Mouse (Mus musculus) heart, postnatal 14 days (tissue): ENCODE measurements around the gene Cdt1. TPM values are rescaled to one million over a fixed set of nuclear protein-coding genes. Genes with fewer than 3 reads are reported as not detected.

ENCODE experiments used
- DNase-seq, 2 experiments: peaks; one replicate each; pipeline ENCODE4 v3.0.0; 2021 to 2022
- intact Hi-C: fragments of 180-260 bp; cut with DNase I; formaldehyde crosslinking; loops from one replicate; pipeline ENCODE4 v1.15.1; 2025
- long read RNA-seq, 2 experiments: library from polyadenylated mRNA; stranded (forward); transcript quantifications; one replicate each; pipeline ENCODE4 v2.0.0; 2021
- total RNA-seq, 2 experiments: library from RNA; stranded (reverse); gene quantifications; 2 replicates each; pipeline ENCODE4 v1.2.3; 2021

Gene Cdt1
- total RNA-seq, result 1 to 10 TPM; 3.6 to 4.6 TPM
- long read RNA-seq, experiment 1, transcript Cdt1-201 (10 exons, 2,189 nt), result major isoform, 5 of 6 reads
- long read RNA-seq, experiment 1, partial matches to known transcripts, result 1 of 6 reads
- long read RNA-seq, experiment 1, other reads (novel, unspliced or antisense), result 0 of 6 reads
- long read RNA-seq, experiment 2, transcript Cdt1-201 (10 exons, 2,189 nt), result major isoform, 5 of 5 reads
- long read RNA-seq, experiment 2, partial matches to known transcripts, result 0 of 5 reads
- long read RNA-seq, experiment 2, other reads (novel, unspliced or antisense), result 0 of 5 reads

DNA sequence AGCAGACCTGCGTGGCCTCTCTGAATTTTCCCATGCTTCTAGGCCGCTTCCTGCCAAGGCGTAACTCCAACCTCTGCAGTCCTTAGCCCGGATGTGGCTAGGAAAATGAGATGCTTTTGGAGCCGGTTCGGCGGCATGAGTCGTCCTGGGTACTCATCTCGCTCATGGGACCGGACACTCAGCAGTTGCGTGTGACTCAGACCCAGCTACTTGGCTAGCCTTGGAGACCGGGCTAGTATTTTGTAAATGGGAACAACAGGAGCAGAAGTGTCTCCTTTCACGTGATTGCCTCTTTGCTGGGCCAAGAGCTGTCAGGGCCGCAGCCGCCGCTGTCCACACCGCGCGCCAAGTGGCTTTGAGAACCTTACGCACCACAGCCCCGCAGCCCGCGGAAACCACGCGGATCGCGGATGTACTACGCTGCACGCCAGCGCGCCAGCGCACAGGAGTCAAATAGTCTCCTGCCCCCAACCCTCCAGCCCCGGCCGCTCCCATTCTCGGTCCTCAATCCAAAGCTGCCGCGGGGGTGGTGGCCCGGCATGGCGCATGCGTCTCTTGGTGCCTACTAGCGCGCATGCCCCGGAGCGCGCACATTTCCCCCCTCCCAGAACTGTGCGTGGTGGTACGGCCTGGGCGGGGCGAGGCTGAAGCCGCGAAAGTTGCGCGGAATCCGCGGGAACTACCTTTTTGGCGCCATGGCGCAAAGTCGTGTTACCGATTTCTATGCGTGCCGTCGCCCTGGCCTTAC lies at the start of gene Cdt1:
Gene Cdt1, plus strand, starts transcription at position 655 of the 748 bp plus-strand sequence.
- peak; percentile 96 for DNase-seq
- intact Hi-C loops, result no loop called here

DNA sequence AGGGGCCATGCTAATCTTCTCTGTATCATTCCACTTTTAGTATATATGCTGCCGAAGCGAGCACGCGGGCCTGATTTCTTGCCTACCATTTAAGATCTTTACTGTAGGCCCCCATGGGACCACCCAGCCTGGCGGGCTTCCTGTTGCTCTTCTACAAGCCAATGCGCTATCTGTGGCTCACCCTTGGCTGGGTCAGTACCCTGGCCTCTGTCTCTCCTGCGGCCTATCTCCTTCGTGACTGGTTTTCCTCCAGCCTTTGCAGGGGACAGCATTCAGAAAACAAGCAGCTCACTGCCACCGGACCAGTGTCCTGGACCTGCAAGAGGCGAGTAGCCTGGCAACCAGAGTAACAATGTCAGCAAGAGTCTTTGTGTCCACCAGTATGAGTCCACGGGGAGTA lies 47.2 kb upstream of the Cdt1 start:
- no peak for DNase-seq

DNA sequence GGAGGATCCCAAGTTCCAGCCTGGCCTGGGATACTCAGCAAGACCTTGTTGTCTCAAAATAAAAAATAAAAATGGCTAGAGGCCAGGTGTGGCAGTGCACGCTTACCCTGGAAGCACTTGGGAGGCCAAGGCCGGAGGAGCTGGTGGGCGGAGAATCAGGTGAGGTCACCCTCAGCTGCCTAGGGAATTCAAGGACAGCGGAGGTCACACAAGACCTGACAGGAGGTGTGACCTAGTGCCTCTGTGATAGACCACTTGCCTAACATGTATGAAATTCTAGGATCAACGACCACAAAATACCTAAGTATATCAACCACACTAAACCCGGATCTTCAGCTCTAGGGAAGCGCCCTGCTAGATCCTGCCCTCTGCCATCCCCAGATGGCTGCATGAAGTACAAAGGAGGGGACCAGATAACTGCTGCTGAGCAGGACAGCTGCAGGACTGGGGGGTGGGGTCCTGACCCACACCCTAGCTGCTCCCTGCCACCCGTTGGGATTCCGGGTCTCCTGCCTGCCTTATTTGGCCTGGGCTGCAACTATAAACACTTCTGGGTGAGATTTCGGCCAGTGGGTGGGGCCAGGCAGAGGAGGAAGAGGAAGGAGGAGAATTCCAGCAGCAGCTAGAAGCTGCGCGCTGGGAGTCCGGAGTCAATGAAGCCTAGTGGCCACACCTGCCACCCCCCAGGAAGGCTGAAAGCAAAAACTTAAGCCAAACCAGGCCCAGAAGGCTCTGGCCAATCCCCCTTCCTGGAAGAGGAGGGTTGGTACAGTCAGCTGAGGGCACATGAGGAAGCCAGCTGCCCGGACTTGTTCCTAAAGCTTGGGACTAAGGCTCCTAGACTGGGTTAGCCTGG lies 44.8 kb upstream of the Cdt1 start:
- intact Hi-C loops, result no loop called here
- peak; percentile 66 to 67 for DNase-seq

More for the DNA sequence above, 47.2 kb upstream of the Cdt1 start:
- intact Hi-C loops, result no loop called here

DNA sequence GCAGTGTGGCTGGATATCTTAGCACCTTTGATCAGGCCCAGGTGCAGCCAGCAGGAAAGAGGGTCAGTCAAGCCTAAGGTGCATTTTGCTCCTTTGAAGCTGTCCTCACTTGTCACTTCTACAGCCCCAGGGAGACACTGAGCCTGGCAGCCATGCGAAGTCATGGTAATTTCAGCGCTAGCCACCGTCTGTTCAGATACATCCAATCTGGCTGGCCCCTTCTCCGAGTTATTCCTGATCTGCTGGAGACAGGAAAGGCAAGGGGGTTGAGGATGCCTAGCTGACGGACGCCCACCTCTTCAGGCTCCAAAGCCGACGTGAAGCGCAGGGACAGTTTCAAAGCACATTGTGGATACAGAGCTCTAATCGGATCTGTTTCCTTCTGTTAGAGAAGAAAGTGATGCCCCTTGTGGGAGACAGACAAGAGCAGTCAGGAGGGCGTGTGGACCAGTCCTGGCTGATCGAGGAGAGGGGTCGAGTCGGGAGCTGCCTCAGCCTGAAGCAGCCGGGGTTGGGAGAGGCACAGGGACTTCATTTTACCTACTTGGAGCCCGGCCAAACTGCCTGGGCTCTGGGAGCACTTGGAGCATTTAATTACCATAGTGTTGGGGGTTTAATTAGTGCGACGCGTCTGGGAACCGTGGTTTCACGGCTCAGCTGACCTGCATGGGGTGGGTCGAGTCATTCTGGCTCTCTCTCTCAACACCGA lies 44.0 kb upstream of the Cdt1 start:
- intact Hi-C loops, result no loop called here
- peak in 1 of 2 experiments; percentile 53 for DNase-seq

DNA sequence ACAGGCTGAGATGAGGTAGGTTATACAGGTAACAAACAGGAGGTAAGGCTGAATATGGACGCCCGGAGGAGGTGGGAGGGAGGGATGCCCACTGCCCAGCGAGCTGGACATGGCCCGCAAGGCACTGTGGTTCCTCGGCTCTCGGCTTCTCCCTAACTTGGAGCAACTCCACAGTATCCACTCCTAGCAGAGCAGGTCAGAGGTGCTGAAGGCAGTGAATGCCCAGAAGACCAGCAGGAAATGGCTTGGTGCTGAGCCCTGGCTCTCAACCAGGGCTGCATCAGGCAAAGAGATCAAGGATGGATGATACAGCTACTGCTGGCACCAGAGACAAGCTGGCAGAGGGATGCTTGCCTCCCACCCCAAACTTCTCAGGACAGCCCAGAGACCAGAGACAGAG lies 43.3 kb upstream of the Cdt1 start:
- intact Hi-C loops, result no loop called here
- DNase-seq, result no peak

DNA sequence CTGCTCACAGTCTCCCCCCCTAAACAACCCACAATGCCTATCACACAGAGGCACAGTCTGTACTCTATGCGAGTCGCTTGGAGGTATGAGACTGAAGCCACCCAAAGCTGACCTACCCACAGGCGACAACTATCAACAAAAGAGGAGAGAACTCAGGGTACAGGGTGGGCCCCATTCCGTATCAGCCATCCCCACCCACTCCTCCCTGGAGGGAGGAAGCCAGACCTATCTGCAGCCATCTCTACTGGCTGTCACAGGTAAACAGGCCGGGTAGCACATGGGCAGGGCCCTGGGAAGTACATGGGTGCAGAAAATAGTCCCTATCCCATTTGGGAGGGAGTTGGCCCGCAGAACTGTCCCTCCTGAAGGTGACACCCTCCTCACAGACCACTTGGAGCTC lies 42.8 kb upstream of the Cdt1 start:
- intact Hi-C loops, result no loop called here
- no peak for DNase-seq

DNA sequence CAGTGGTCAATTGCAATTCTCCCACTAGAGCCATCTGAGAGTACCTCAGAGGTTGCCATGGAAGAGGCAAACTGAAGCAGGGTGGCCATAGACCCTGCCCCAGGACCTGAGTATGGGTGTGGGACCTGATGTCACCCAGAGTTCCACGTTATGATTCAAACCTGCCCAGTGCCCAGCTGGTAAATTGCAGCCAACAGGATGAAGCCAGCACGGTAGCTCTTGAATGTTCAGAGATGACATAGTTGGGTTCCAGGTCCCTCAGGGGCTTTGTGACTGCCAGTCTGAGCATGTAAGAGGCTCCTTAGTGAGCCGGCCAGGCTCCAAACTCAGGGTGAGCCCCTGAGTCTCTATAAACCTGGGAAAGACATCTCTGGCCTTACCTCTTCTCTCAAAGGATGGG lies 41.7 kb upstream of the Cdt1 start:
- DNase-seq, result no peak
- intact Hi-C loops, result no loop called here

DNA sequence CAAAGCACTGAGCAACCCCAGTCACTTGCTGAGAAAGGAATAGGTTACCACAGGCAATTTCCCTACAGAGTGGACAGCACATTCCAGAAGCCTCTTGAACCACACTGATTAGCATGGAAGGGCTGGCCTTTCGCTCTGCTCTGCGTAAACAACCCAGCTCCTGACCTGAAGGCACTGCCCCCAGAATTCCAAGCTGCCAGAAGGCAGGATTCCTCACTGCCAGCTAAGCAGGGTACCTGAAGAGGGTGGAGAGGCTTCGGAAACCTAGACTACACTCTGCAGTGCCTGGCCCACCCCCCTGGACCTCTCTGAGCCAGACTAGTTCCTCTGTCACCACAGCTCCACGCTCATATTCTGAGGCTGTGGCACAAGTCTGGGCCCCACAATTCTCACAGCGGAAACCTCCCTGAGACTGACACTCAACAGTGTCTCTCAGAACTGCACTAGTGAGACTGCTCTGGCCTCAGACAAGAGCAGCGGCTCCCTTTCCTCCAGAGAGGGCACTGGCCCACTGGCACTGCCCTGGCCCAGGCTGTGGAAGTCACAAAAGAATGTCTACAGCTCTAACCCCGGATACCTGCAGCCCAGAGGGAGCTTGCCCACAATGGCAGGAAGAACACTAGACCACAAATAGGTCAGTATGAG lies 41.2 kb upstream of the Cdt1 start:
- intact Hi-C loops, result no loop called here
- DNase-seq, result no peak

DNA sequence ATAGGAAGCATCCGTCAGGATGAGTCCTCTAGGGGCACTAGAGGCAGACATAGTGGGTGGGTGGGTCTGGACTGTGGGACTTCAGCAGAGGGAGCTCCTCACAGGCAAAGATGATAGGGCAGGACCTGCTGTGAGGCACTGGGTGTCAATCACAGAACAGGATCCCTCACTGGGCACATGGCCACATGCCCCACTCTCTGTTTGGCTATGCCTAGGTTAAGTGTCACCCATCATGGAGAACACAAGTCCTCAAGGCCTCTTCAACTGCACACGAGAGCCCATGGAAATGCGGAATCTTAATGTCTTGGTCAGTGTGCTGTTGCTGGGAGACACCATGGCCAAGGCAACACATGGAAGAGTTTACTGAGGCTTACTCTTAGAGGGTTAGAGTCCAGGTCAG lies 39.9 kb upstream of the Cdt1 start:
- intact Hi-C loops, result no loop called here
- DNase-seq, result no peak

DNA sequence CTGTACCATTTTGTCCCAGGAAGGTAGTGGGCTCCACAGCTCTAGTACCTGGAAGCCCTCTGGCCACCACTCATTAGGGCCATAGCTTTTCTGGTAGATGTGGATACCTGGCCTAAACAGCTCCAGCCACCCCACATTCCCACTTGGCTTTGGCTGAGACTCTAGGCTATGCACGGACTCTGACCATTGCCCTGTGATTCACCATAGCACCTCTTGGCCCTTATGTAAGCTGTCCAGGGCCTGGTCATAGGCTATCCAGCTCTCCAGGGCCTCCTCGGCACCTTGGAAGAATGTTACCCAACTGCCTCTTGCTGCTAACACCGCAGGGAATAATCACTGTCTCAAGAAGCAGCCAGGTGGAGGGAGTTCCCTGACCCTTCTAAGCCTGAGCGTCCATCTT lies 38.7 kb upstream of the Cdt1 start:
- intact Hi-C loops, result no loop called here

DNA sequence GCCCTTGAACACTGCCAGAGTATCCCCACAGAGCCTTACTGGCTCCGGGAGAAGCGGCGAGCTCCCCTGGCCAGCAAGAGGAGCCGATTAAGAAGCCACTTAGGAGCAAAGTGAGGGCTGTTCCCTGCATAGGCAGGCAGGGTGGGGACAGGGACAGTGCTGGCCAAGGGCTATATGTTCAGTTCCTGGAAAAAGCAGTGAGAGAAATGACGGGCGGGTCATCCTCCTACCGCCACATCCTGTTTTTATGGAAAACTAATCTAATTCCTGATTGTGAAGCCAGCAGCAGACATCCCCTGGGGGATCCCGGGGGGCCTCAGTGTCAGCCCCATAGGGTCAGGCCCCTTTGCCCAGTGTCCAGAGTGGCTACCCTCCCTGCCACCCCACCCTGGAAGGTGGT lies 36.5 kb upstream of the Cdt1 start:
- DNase-seq, result no peak
- intact Hi-C loops, result loop anchor here (2.0 kb wide), 1 partner anchor 15 kb away; no protein-coding TSS in a partner anchor

More for the DNA sequence above, 38.7 kb upstream of the Cdt1 start:
- DNase-seq, result no peak

DNA sequence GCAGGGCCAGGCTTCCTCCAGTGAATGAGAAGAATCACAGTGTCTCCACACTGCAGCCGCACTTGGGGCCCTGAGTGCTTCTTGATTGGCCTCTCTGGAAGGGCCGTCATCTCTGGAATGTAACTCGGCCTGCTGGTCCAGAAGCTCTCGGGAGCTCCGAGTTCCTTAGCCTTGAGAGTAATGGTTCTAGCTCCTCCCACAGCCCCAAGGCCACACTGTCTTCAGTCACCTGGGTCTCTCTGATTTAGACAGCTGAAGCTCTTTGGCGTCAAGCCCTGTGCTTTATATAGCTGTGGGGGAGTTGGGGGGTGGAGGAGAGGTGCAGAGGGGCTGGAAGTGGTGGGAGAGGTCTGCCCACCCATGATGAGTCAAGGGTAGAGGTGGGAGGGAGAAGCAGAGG lies 30.8 kb upstream of the Cdt1 start:
- intact Hi-C loops, result no loop called here
- peak in 1 of 2 experiments; percentile 54 for DNase-seq

DNA sequence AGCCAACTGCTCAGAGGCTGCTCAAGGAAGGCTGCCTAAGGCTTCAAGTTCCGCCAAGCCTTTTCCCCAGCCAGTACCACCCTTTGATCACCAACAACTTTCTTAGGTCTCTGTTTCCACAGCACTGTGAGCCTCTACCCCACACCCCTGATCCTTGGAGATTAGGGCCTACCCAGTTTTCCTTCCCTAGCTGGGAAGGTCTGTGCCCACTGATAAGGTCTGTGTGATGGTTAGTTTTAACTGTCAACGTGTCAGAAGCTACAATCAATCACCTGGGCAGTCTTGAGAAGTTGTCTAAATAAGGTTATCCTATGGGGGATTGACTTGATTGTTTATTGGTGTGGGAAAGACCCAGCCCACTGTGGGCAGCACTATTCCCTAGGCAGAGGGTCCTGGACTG lies 30.0 kb upstream of the Cdt1 start:
- intact Hi-C loops, result no loop called here
- no peak for DNase-seq

DNA sequence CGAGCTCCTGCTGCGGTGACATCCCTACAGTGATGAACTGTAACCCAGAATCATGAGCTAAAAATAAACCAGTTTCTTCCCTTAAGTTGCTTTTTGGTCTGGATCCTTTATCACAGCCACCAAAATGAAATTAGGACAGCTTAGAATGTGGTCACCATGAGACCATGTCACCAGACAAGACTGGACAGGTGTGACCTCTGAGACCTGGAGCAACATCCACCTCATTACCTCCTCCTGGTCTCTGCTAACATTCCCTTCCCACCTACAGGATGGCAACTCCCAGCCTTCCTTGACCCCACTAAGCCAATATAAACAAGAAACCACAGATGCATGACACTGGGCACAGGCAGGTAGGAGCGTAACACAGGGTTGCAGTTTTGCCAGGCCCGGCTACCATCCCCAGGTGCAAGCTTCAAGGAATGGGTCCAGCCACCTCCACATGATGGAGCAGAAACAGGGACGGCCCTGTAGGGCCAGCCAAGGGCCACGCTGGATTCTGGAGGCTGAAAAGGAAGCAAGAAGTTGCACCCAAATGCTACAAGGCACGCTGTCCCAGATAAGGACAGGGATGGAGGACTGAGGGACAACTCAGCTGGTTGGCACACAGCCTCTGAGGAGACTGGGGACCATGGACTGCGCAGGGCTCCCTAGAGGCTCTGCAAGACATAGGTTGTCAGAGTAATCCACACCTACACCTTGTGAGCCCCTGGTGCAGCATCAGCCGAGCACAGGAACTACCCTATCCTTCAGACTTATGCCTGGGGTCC lies 29.3 kb upstream of the Cdt1 start:
- intact Hi-C loops, result no loop called here
- DNase-seq, result no peak

DNA sequence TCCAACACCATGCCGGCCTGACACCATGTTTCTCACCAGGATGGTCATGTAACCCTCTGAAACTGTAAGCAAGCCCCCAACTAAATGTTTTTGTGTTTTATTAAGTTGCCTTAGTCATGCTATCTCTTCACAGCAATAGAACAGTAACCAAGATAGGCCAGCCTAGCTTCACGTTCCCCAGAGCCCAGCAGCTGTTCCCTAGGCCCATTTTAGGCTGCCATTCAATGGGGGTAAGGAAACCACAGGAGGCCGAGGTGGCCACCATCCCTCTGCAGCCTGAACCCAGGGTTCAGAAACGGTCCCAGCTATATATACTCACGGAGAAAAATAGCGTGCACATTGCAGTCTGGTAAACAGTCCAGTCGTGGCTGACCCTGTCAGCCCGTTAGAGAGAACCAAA lies 23.7 kb upstream of the Cdt1 start:
- intact Hi-C loops, result no loop called here
- no peak for DNase-seq

DNA sequence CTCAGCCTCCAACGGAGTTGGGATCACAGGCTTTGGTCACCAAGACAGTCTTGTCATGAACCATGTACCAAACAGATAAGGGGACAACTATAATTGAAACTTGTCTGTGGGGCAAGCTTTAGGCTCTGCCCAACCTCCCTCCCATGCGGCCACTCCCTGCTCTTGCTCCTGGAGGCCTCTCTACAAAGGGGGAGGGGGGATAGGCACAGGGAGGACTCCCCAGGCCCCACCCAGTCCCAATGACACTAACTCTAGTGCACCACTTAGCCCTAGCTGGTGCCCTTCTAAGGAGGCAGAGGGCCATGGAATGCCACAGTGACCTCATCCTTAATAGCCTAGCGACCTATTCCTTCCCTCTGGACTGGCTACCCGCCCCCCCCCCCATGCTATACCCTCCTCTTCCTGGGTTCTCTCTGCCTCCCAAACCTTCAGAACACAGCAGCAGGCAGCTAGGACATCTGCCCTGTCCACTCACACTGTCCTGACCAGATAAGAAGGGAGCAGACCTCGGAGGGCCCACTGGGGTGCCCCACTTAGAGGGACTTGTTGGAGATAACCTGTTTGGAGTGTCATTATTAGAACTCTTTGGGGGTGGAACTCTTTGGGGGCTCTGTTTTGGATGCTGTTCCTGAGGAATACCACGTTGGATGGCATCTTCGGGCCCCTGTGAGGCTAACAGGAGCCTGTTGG lies 21.6 kb upstream of the Cdt1 start:
- intact Hi-C loops, result loop anchor here (2.0 kb wide), 1 partner anchor 15 kb away; no protein-coding TSS in a partner anchor
- no peak for DNase-seq

DNA sequence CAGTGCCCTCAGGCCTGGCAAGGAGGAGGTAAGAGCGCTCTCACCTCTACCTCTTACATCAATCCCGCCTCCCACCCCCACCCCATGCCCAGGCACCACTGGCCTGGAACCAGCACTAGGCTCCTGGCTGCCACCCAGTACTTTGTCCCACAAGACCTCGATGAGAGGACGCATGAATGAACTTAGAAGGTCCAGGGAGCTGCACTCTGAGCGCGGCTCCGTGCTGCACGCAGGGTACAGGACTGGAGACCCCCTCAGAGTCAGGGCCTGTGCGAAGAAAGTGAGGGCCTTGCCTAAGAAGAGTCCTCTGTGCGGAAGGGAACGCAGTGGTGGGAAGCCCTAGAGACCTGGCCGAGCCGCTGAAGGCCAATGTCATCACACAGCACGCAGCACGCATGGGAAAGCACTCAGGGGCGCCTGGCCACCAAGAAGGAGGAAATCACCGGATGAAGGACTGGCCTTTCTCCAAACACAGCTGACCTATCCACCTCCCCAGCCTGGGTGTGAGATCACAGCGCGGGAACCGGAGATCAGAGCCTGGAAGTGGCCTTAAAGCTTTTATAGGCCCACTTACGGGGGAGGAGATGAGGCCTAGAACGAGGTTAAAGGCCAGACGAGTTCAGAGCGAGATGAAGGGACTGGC lies 20.9 kb upstream of the Cdt1 start:
- intact Hi-C loops, result loop anchor here (2.0 kb wide), 1 partner anchor 16 kb away; no protein-coding TSS in a partner anchor
- DNase-seq, result peak; percentile 71 to 77

DNA sequence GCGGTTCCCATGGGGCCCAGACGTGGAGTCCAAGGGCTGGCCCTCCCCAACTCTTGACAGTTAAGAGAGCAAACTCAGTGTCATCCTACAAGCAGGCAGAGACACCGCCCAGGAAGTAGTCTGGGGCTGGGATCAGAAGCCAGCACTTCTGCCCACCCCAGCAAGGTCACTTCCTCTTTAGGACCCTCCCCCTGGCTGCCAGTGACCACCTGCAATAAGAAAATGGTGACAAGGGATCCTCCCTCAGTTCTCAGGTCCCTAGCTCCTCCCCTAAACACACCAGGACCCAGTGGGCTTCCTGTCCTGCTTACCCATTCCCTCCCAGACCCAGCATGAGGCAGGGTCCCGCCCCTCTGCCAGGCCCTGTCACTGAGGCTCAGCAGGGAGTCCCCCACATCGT lies 20.0 kb upstream of the Cdt1 start:
- DNase-seq, result peak in 1 of 2 experiments; percentile 39
- intact Hi-C loops, result loop anchor here (2.0 kb wide), 1 partner anchor 17 kb away; no protein-coding TSS in a partner anchor
